Mouse (Mus musculus): ENCODE data around the gene Ddx59.

DNA sequence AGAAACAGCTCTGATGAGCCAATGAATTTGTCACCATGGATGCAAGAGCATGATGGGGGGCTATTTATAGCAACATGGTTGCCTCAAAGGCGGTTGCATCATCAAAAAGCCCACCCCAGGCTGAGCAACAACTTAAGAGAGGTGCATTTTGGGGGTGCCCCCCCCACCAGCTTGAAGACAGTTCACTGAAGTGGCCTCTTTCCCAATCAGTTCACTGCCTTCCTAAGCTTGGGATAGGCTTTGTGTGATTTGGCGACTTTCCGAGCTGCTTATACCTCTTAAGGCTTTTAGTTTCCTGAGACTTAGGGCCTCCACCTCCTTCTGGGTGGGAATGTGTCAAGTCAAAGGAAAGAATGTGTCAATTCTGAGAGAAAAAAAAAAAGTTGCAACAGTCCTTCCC, 49.1 kb upstream of the Ddx59 start:
- TF ChIP-seq POLR2A (IDR thresholded peaks at IDR 0.05; ENCODE audit: borderline replicate concordance, low read depth, low read length) (no peak), CTCF (IDR thresholded peaks at IDR 0.05; ENCODE audit: low read depth, low read length) (no peak)
